Mouse (Mus musculus) myocyte (in vitro differentiated cells): ENCODE measurements around the gene Taf11.

Source experiments
- E2F4 ChIP-seq: IDR thresholded peaks from one replicate; pipeline ENCODE4 v1.6.1; 2011; ENCODE audit warnings: mild to moderate bottlenecking, control low read depth, moderate library complexity; ENCODE audit not compliant: insufficient read depth
- MAX ChIP-seq: IDR thresholded peaks from one replicate; pipeline ENCODE4 v1.6.1; 2011; ENCODE audit warnings: low read depth, mild to moderate bottlenecking, control low read depth
- MYOD1 ChIP-seq, 3 experiments: IDR thresholded peaks; one replicate each; pipeline ENCODE4 v1.6.1; 2011; ENCODE audit warnings: control low read depth in 2 of 3, low read depth in 2 of 3, mild to moderate bottlenecking in 2 of 3, moderate library complexity in 1 of 3; ENCODE audit not compliant: insufficient read length in 2 of 3, control insufficient read depth in 1 of 3
- MYOG ChIP-seq, 3 experiments: IDR thresholded peaks; one replicate each; pipeline ENCODE4 v1.6.1; 2011; ENCODE audit warnings: control low read depth in 2 of 3, low read depth in 2 of 3, mild to moderate bottlenecking in 2 of 3; ENCODE audit not compliant: insufficient read length in 2 of 3, control insufficient read depth in 1 of 3, insufficient read depth in 1 of 3
- POLR2A ChIP-seq: IDR thresholded peaks from one replicate; pipeline ENCODE4 v1.6.1; 2011; ENCODE audit warnings: low read depth, mild to moderate bottlenecking, control low read depth, moderate library complexity; ENCODE audit not compliant: insufficient read length
- SRF ChIP-seq: IDR thresholded peaks from one replicate; pipeline ENCODE4 v1.6.1; 2011; ENCODE audit warnings: low read depth; ENCODE audit not compliant: control insufficient read depth, insufficient read length
- TCF12 ChIP-seq: IDR thresholded peaks from one replicate; pipeline ENCODE4 v1.6.1; 2011; ENCODE audit warnings: mild to moderate bottlenecking, control low read depth; ENCODE audit not compliant: poor library complexity, insufficient read depth, severe bottlenecking

- TF ChIP-seq POLR2A (no peak), MYOD1 (IDR thresholded peaks at IDR 0.05; ENCODE audit: control insufficient read depth in 1 of 3, insufficient read length in 2 of 3, low read depth in 2 of 3) (no peak), E2F4 (no peak), MAX (no peak), SRF (no peak), MYOG (IDR thresholded peaks at IDR 0.05; ENCODE audit: control insufficient read depth in 1 of 3, insufficient read depth in 1 of 3, insufficient read length in 2 of 3, low read depth in 2 of 3) (no peak), TCF12 (no peak)
Observed at GRCm38 (mm10) chr17:27930291-27930690, 20.6 kb upstream of the Taf11 start.
